Mouse (Mus musculus): Measurements from ENCODE around the gene Inip. TPM values are rescaled to one million over a fixed set of nuclear protein-coding genes. Genes with fewer than 3 reads are reported as not detected.
"Not testable (repeated sequence)": the region's sequence is repeated elsewhere in the genome, so short reads cannot be mapped to it uniquely, and the experiment has no call there.

The Inip gene
- polyA plus RNA-seq, 1 experiment from 2014 or later = 59.3 TPM

GRCm38 (mm10) chr4:59806879-59807195, 5.4 kb upstream of the Inip start:
- H3K27ac ChIP-seq = peak overlapping the region; percentile 68; the same call in 1 of the 2 replicates
- peaks cover 16% of the 10 kb centered on the region for H3K4me1 ChIP-seq
- WGBS = 4% methylated on average over 9 of the region's 9 CpGs
- H3K27me3 ChIP-seq = no peaks in the 10 kb centered on the region
- peak overlapping the region; percentile 88 for H3K4me2 ChIP-seq
- H3K4me3 ChIP-seq (replicated peaks) = peak overlapping the region; percentile 77
- no peaks in the 10 kb centered on the region for H3K9me3 ChIP-seq (replicated peaks)
- H3K36me3 ChIP-seq = no peaks in the 10 kb centered on the region
- no peak for ATAC-seq (replicated peaks; ENCODE audit: low FRiP score)
- peak overlapping the region; percentile 83 for H3K9ac ChIP-seq

GRCm38 (mm10) chr4:59805968-59806878, 4.8 kb upstream of the Inip start:
- H3K9ac ChIP-seq = peak overlapping the region; percentile 83
- H3K36me3 ChIP-seq = no peaks in the 10 kb centered on the region
- H3K4me1 ChIP-seq = peaks cover 16% of the 10 kb centered on the region
- H3K27me3 ChIP-seq = no peaks in the 10 kb centered on the region
- ATAC-seq (replicated peaks; ENCODE audit: low FRiP score) = peak; percentile 77
- peak overlapping the region; percentile 83 for H3K27ac ChIP-seq
- WGBS = under 1% methylated on average over 55 of the region's 58 CpGs
- no peaks in the 10 kb centered on the region for H3K9me3 ChIP-seq (replicated peaks)
- H3K4me2 ChIP-seq = peak overlapping the region; percentile 88
- peak overlapping the region; percentile 77 for H3K4me3 ChIP-seq (replicated peaks)

GRCm38 (mm10) chr4:59805181-59805967, 4.0 kb upstream of the Inip start, which contains the start of gene Snx30:
Snx30 (plus strand) TSS chr4:59805840.
- peak within 1 kb of the TSS; percentile 83 for H3K9ac ChIP-seq
- H3K4me3 ChIP-seq (replicated peaks) = peak within 1 kb of the TSS; percentile 77
- peak within 1 kb of the TSS; percentile 83 for H3K27ac ChIP-seq
- H3K27me3 ChIP-seq = no peaks in the 10 kb centered on the region
- WGBS = 2% methylated on average over 45 of the region's 45 CpGs
- H3K4me1 ChIP-seq = peaks cover 16% of the 10 kb centered on the region
- peak; percentile 91 for ATAC-seq (replicated peaks; ENCODE audit: low FRiP score)
- peak within 1 kb of the TSS; percentile 88 for H3K4me2 ChIP-seq
- H3K9me3 ChIP-seq (replicated peaks) = no peaks in the 10 kb centered on the region
- no peaks in the 10 kb centered on the region for H3K36me3 ChIP-seq

- no peaks in the 10 kb centered on the region for H3K27me3 ChIP-seq
- no peaks in the 10 kb centered on the region for H3K36me3 ChIP-seq
- peak overlapping the region; percentile 88 for H3K4me2 ChIP-seq
- ATAC-seq (replicated peaks; ENCODE audit: low FRiP score) = no peak
- H3K4me1 ChIP-seq = peaks cover 16% of the 10 kb centered on the region
- no peak overlapping the region for H3K9ac ChIP-seq
- H3K4me3 ChIP-seq (replicated peaks) = peak overlapping the region; percentile 77
- H3K27ac ChIP-seq = 0 out of 2 replicates have a peak overlapping the region, but pooled peaks have one; percentile 83
- no peaks in the 10 kb centered on the region for H3K9me3 ChIP-seq (replicated peaks)
- 80% methylated on average over 1 of the region's 1 CpGs for WGBS
These were observed 3.4 kb upstream of the Inip start for GRCm38 (mm10) chr4:59804754-59805153.

GRCm38 (mm10) chr4:59803358-59803757, 2.0 kb upstream of the Inip start:
- no peaks in the 10 kb centered on the region for H3K9me3 ChIP-seq (replicated peaks)
- no peak for ATAC-seq (replicated peaks; ENCODE audit: low FRiP score)
- no peaks in the 10 kb centered on the region for H3K27me3 ChIP-seq
- H3K4me1 ChIP-seq = peaks cover 16% of the 10 kb centered on the region
- no peak overlapping the region for H3K4me2 ChIP-seq
- H3K27ac ChIP-seq = no peak overlapping the region
- no peak overlapping the region for H3K9ac ChIP-seq
- H3K36me3 ChIP-seq = no peaks in the 10 kb centered on the region
- 78% methylated on average over 5 of the region's 5 CpGs for WGBS
- H3K4me3 ChIP-seq (replicated peaks) = no peak overlapping the region

GRCm38 (mm10) chr4:59802792-59803191, 1.4 kb upstream of the Inip start:
- Histone ChIP-seq H3K36me3 (no peaks in the 10 kb centered on the region), H3K27me3 (no peaks in the 10 kb centered on the region), H3K9ac (no peak overlapping the region), H3K4me3 (replicated peaks) (no peak overlapping the region), H3K4me1 (peaks cover 15% of the 10 kb centered on the region), H3K9me3 (replicated peaks) (no peaks in the 10 kb centered on the region), H3K27ac (no peak overlapping the region), H3K4me2 (no peak overlapping the region)
- ATAC-seq (replicated peaks; ENCODE audit: low FRiP score) = no peak
- WGBS = 62% methylated on average over 4 of the region's 4 CpGs

- Histone ChIP-seq H3K27me3 (no peaks in the 10 kb centered on the region), H3K9ac (no peak overlapping the region), H3K27ac (no peak overlapping the region), H3K4me1 (peaks cover 11% of the 10 kb centered on the region), H3K4me3 (replicated peaks) (no peak overlapping the region), H3K36me3 (no peaks in the 10 kb centered on the region), H3K9me3 (replicated peaks) (no peaks in the 10 kb centered on the region), H3K4me2 (no peak overlapping the region)
- no peak for ATAC-seq (replicated peaks; ENCODE audit: low FRiP score)
- 80% methylated on average over 6 of the region's 6 CpGs for WGBS
These were observed 718 bp upstream of the Inip start for GRCm38 (mm10) chr4:59802107-59802506.

GRCm38 (mm10) chr4:59800181-59800580, 1.2 kb downstream of the Inip start:
- Histone ChIP-seq H3K4me2 (no peak overlapping the region), H3K36me3 (no peaks in the 10 kb centered on the region), H3K9ac (no peak overlapping the region), H3K4me3 (replicated peaks) (no peak overlapping the region), H3K27ac (no peak overlapping the region), H3K9me3 (replicated peaks) (no peaks in the 10 kb centered on the region), H3K4me1 (peaks cover 4% of the 10 kb centered on the region), H3K27me3 (no peaks in the 10 kb centered on the region)
- ATAC-seq (replicated peaks; ENCODE audit: low FRiP score) = no peak
- WGBS = 83% methylated on average over 5 of the region's 5 CpGs

- WGBS = 78% methylated on average over 2 of the region's 2 CpGs
- H3K27ac ChIP-seq = no peak overlapping the region
- H3K36me3 ChIP-seq = no peaks in the 10 kb centered on the region
- H3K4me1 ChIP-seq = no peaks in the 10 kb centered on the region
- H3K9ac ChIP-seq = no peak overlapping the region
- no peaks in the 10 kb centered on the region for H3K27me3 ChIP-seq
- ATAC-seq (replicated peaks; ENCODE audit: low FRiP score) = no peak
- no peak overlapping the region for H3K4me2 ChIP-seq
- no peak overlapping the region for H3K4me3 ChIP-seq (replicated peaks)
- H3K9me3 ChIP-seq (replicated peaks) = no peaks in the 10 kb centered on the region
These were observed 5.5 kb downstream of the Inip start for GRCm38 (mm10) chr4:59795788-59796455.

- no peaks in the 10 kb centered on the region for H3K4me1 ChIP-seq
These were observed 7.3 kb downstream of the Inip start for GRCm38 (mm10) chr4:59794116-59794515.

GRCm38 (mm10) chr4:59793626-59794025, 7.8 kb downstream of the Inip start:
- H3K4me1 ChIP-seq; H3K9me3 ChIP-seq (replicated peaks); ATAC-seq (replicated peaks; ENCODE audit: low FRiP score); H3K27ac ChIP-seq; H3K36me3 ChIP-seq; H3K9ac ChIP-seq; H3K27me3 ChIP-seq; H3K4me3 ChIP-seq (replicated peaks); H3K4me2 ChIP-seq: not testable (repeated sequence)
- 85% methylated on average over 2 of the region's 2 CpGs for WGBS

More at GRCm38 (mm10) chr4:59794116-59794515, 7.3 kb downstream of the Inip start:
- 63% methylated on average over 2 of the region's 2 CpGs for WGBS
- Histone ChIP-seq H3K9ac (no peak overlapping the region), H3K4me2 (no peak overlapping the region), H3K9me3 (replicated peaks) (no peaks in the 10 kb centered on the region), H3K27ac (no peak overlapping the region), H3K27me3 (no peaks in the 10 kb centered on the region), H3K36me3 (no peaks in the 10 kb centered on the region), H3K4me3 (replicated peaks) (no peak overlapping the region)
- ATAC-seq (replicated peaks; ENCODE audit: low FRiP score) = no peak

GRCm38 (mm10) chr4:59789015-59789414, 12.4 kb downstream of the Inip start:
- no peak overlapping the region for H3K9ac ChIP-seq
- ATAC-seq (replicated peaks; ENCODE audit: low FRiP score) = no peak
- H3K36me3 ChIP-seq = no peaks in the 10 kb centered on the region
- H3K9me3 ChIP-seq (replicated peaks) = no peaks in the 10 kb centered on the region
- no peaks in the 10 kb centered on the region for H3K27me3 ChIP-seq
- H3K4me2 ChIP-seq = no peak overlapping the region
- no peaks in the 10 kb centered on the region for H3K4me1 ChIP-seq
- no peak overlapping the region for H3K27ac ChIP-seq
- H3K4me3 ChIP-seq (replicated peaks) = no peak overlapping the region
